Mouse (Mus musculus): ENCODE results near the gene Gfm2. TPM values are rescaled to one million over a fixed set of nuclear protein-coding genes. Genes with fewer than 3 reads are reported as not detected.

Gfm2 gene
- 39.8 TPM for polyA plus RNA-seq (2014; fragmentation: Illumina TruSeq; extraction: RNeasy Lipid Tissue Mini Kit (QIAGEN cat#74804))

GRCm38 (mm10) chr13:97137466-97138400 lies at the start of gene Gfm2, which contains the start of gene Nsa2:
Gene Gfm2 (plus strand): TSS chr13:97137937.
Gene Nsa2 (minus strand): TSS chr13:97137937.

GRCm38 (mm10) chr13:97099187-97099852 lies 38.4 kb upstream of the Gfm2 start, which contains the start of gene Gm6169:
Gene Gm6169 (minus strand): TSS chr13:97099237.

GRCm38 (mm10) chr13:97197932-97198562 lies 60.3 kb downstream of the Gfm2 start, which contains the start of gene Hexb:
Gene Hexb (minus strand): TSS chr13:97198357.

Other genes with a start within 250 kb of the Gfm2 start
- 27.3 TPM for gene Gcnt4, start 213.2 kb upstream of the Gfm2 start, polyA plus RNA-seq (2014; fragmentation: Illumina TruSeq; extraction: RNeasy Lipid Tissue Mini Kit (QIAGEN cat#74804))
- gene 1700029F12Rik, start 103.6 kb upstream of the Gfm2 start, polyA plus RNA-seq (2014; fragmentation: Illumina TruSeq; extraction: RNeasy Lipid Tissue Mini Kit (QIAGEN cat#74804)) = not detected
- gene Fam169a, start 70.7 kb upstream of the Gfm2 start, polyA plus RNA-seq (2014; fragmentation: Illumina TruSeq; extraction: RNeasy Lipid Tissue Mini Kit (QIAGEN cat#74804)) = 36.2 TPM
- gene Gm6169, start 38.7 kb upstream of the Gfm2 start, polyA plus RNA-seq (2014; fragmentation: Illumina TruSeq; extraction: RNeasy Lipid Tissue Mini Kit (QIAGEN cat#74804)) = 8.2 TPM
- 283 TPM for gene Nsa2, start within 50 bp of the Gfm2 start, polyA plus RNA-seq (2014; fragmentation: Illumina TruSeq; extraction: RNeasy Lipid Tissue Mini Kit (QIAGEN cat#74804))
- gene Hexb, start 60.4 kb downstream of the Gfm2 start, polyA plus RNA-seq (2014; fragmentation: Illumina TruSeq; extraction: RNeasy Lipid Tissue Mini Kit (QIAGEN cat#74804)) = 149 TPM
- 58.6 TPM for gene Enc1, start 103.2 kb downstream of the Gfm2 start, polyA plus RNA-seq (2014; fragmentation: Illumina TruSeq; extraction: RNeasy Lipid Tissue Mini Kit (QIAGEN cat#74804))

Measured in ovary, adult 10 weeks (tissue).